Mouse (Mus musculus) forebrain, embryonic 14.5 days (tissue): ENCODE data around the gene Rnf181. TPM values are rescaled to one million over a fixed set of nuclear protein-coding genes. Genes with fewer than 3 reads are reported as not detected.
A peak's percentile ranks its signal among the peaks of the same experiment; 100 is the strongest.

Source experiments
- ATAC-seq: fragments of 200-750 bp; cut with Nextera tagmentation; 2 replicates; pipeline ENCODE4 v1.8.0; 2017; ENCODE audit warnings: mild to moderate bottlenecking, moderate library complexity
- DNase-seq: peaks from one replicate; pipeline ENCODE4 v3.0.0-alpha.2; 2015; ENCODE audit warnings: low spot score
- H3K27ac ChIP-seq: fragments of 300-500 bp; sonication (generic); 2 replicates; pipeline ENCODE4 v1.5.1; 2014; ENCODE audit warnings: low read depth, mild to moderate bottlenecking, control low read depth, low read length, moderate library complexity
- H3K27me3 ChIP-seq: fragments of 300-500 bp; sonication (generic); replicated peaks from 2 replicates; pipeline ENCODE4 v1.6.1; 2014; ENCODE audit warnings: low read length, control low read depth, mixed read lengths; ENCODE audit not compliant: control insufficient read depth, insufficient read depth
- H3K36me3 ChIP-seq: fragments of 300-500 bp; sonication (generic); 2 replicates; pipeline ENCODE4 v1.6.1; 2014; ENCODE audit warnings: low read length, control low read depth; ENCODE audit not compliant: control insufficient read depth, insufficient read depth
- H3K4me1 ChIP-seq: fragments of 300-500 bp; sonication (generic); 2 replicates; pipeline ENCODE4 v1.6.1; 2014; ENCODE audit warnings: antibody characterized with exemption, low read length, control low read depth; ENCODE audit not compliant: control insufficient read depth, insufficient read depth
- H3K4me2 ChIP-seq: fragments of 300-500 bp; sonication (generic); 2 replicates; pipeline ENCODE4 v1.6.1; 2014; ENCODE audit warnings: mild to moderate bottlenecking, control low read depth, low read length
- H3K4me3 ChIP-seq: fragments of 300-500 bp; sonication (generic); 2 replicates; pipeline ENCODE4 v1.5.1; 2014; ENCODE audit warnings: low read depth, low read length, control low read depth
- H3K9ac ChIP-seq: fragments of 300-500 bp; sonication (generic); 2 replicates; pipeline ENCODE4 v1.6.1; 2014; ENCODE audit warnings: mild to moderate bottlenecking, low read length, control low read depth, moderate library complexity
- H3K9me3 ChIP-seq: fragments of 300-500 bp; sonication (generic); replicated peaks from 2 replicates; pipeline ENCODE4 v1.6.1; 2016; ENCODE audit warnings: low read length, control low read depth, mixed read lengths; ENCODE audit not compliant: control insufficient read depth
- WGBS: fragments of 180-500 bp; shearing (Covaris S2); extraction: QIAGEN DNeasy Blood & Tissue Kit; methylation state at CpG from one replicate; pipeline ENCODE4 v1.1.7; 2014; 5-methylcytosine and 5-hydroxymethylcytosine counted together
- polyA plus RNA-seq: library from polyadenylated mRNA; unstranded; fragments of >200 nt; fragmentation: Nextera tagmentation; extraction: Ambion mirVana; gene quantifications from 2 replicates; pipeline ENCODE4 v1.2.1, GENCODE M21; 2014

The Rnf181 gene
- polyA plus RNA-seq, 1 experiment from 2014 or later: 123 TPM

DNA sequence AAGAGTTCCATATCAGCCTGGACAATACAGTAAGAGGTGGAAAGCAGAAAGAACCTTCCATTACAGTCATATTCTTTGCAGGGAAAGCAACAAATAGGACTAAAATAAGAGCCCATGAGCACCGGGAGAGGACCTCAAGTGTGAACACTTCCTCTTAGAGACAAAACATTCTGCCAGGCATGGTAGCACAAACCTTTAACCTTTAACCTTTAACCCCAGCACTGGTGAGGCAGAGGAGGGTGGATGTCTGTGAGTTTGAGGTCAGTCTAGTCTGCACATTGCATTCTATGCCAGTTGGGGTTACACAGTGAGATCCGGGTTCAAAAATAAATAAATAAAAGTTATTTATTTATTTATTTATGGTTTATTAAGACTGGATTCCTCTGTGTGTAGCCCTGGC is 26.3 kb downstream of the Rnf181 start:
- WGBS: 89% methylated on average over 2 of the region's 2 CpGs

DNA sequence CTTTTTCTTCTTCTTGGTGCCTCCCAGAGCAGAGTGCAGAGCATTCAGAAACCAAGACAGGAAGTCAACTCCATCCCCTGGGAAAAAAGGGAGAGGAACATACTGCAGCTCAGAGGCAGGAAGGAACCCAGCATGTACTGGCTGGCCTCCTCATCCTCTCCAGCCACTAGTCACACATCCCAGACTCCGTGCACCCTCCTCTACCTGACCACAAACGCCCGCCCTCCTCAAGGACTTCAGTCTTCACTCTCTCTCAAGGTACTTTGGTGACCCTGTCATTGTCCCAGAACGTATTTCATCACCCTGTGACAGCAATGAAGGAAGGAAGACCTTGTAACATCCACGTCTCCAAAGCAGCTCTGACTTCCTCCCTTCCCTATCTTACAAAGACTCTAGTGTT is 33.6 kb downstream of the Rnf181 start:
- no peak overlapping the region for H3K4me3 ChIP-seq
- ATAC-seq: no peak
- no peak for DNase-seq
- no peak overlapping the region for H3K27ac ChIP-seq
- H3K27me3 ChIP-seq: no peaks in the 10 kb centered on the region
- H3K9ac ChIP-seq: no peak overlapping the region
- H3K4me1 ChIP-seq: no peaks in the 10 kb centered on the region
- H3K9me3 ChIP-seq: no peaks in the 10 kb centered on the region
- H3K36me3 ChIP-seq: peaks cover 92% of the 10 kb centered on the region
- 88% methylated on average over 5 of the region's 5 CpGs for WGBS
- no peak overlapping the region for H3K4me2 ChIP-seq

More for the DNA sequence above, 26.3 kb downstream of the Rnf181 start:
- Histone ChIP-seq H3K36me3 (peaks cover 52% of the 10 kb centered on the region), H3K27me3 (no peaks in the 10 kb centered on the region), H3K9ac (no peak overlapping the region), H3K27ac (no peak overlapping the region), H3K9me3 (no peaks in the 10 kb centered on the region), H3K4me1 (peaks cover 11% of the 10 kb centered on the region), H3K4me3 (no peak overlapping the region), H3K4me2 (no peak overlapping the region)
- ATAC-seq (no peak), DNase-seq (no peak)

DNA sequence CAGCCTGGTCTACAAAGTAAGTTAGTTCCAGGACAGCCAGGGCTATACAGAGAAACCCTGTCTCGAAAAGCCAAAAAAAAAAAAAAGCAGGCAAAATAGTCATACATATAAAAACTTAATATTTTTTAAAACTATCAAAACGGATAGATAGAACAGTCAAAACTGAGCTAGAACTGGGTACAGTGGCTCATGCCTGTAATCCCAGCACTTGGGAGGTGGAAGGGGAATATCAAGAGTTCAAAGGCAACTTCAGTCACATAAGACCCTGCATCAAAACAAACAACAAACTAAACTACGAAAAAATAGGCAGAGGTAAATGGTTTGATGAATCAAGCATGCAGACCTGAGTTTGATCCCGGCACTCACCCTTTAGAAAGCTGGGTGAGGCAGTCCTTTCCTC is 36.6 kb downstream of the Rnf181 start:
- Histone ChIP-seq H3K9ac (no peak overlapping the region), H3K36me3 (peaks cover 89% of the 10 kb centered on the region), H3K27me3 (no peaks in the 10 kb centered on the region), H3K27ac (no peak overlapping the region), H3K4me1 (no peaks in the 10 kb centered on the region), H3K4me2 (no peak overlapping the region), H3K4me3 (no peak overlapping the region), H3K9me3 (no peaks in the 10 kb centered on the region)
- no peak for DNase-seq
- no peak for ATAC-seq
- 90% methylated on average over 4 of the region's 4 CpGs for WGBS

DNA sequence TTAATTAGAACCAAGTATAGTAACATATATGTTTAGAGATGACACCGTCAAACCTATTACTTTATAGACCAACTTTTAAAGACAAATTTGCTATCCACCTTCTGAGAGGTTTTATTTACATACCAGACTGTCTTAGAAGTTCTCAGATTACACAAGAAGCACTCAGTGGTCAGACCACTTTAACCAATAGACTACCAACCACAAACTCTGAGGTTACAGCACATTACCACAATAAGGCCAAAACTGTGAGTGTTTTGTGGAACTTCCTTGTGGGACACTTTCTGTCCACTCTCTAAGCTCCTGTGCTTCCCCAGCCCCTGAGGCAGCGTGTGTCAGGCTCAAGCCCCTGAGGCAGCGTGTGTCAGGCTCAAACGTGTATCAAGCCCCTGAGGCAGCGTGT is 37.7 kb downstream of the Rnf181 start:
- Histone ChIP-seq H3K4me2 (no peak overlapping the region), H3K27me3 (no peaks in the 10 kb centered on the region), H3K4me3 (no peak overlapping the region), H3K27ac (no peak overlapping the region), H3K36me3 (peaks cover 90% of the 10 kb centered on the region), H3K4me1 (no peaks in the 10 kb centered on the region), H3K9ac (no peak overlapping the region), H3K9me3 (no peaks in the 10 kb centered on the region)
- WGBS: 97% methylated on average over 5 of the region's 5 CpGs
- no peak for DNase-seq
- ATAC-seq: no peak

DNA sequence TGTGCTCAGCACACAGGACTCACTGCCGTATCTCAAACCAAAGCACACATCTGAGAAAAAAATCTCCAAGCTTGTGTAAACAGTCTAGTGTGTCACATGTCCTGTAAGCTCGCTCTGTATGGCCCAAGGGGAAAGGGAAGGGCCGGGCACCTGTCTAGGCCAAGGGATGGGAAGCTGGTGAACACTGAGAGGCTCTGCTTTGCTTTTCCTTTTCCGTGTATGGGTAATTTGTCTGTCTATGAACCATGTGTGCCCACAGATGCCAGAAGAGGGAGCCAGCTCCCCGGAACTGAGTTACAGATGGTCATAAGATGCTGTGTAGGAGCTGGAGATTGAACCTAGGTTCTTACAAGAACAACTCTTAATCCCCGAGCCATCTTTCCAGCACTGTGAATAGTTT is 40.5 kb downstream of the Rnf181 start:
- Histone ChIP-seq H3K27me3 (no peaks in the 10 kb centered on the region), H3K9me3 (no peaks in the 10 kb centered on the region), H3K36me3 (peaks cover 91% of the 10 kb centered on the region), H3K27ac (no peak overlapping the region), H3K4me3 (no peak overlapping the region), H3K9ac (no peak overlapping the region), H3K4me1 (no peaks in the 10 kb centered on the region), H3K4me2 (no peak overlapping the region)
- WGBS: 77% methylated on average over 6 of the region's 6 CpGs
- ATAC-seq (no peak), DNase-seq (peak; percentile 36)

DNA sequence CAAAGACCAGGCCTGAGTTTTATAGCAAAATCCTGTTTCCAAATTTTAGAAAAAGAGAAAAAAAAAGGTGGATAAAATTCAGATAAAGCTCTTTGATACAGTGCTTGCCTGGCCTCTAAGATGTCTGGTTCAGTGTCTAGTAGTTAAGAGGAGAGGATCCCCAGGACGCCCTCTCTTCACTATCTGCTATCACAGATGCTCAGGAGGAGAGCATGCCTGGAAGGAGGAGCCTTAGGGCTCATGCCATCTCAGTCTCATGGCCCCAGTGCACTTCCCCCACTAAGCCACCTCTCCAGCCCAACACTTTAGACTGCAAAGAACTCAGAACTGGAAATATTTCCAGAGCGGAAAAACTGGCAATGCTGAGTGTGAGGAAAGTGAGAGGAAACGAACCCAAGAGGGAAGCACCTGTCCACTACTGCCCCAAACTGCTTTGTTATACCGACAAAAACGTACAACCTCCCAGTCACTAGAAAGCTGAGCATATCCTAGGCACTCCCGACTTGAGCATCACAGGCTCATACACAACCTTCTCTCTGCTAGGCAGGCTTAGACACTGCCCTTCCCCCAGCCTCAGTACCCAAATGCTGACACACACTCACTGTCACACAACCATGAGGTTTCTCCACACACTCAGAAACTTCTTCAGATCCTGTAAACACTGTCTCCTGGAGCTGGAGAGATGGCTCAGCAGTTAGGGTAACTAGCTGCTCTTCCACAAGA is 42.8 kb downstream of the Rnf181 start:
- no peak overlapping the region for H3K9ac ChIP-seq
- H3K4me1 ChIP-seq: no peaks in the 10 kb centered on the region
- no peak overlapping the region for H3K27ac ChIP-seq
- no peaks in the 10 kb centered on the region for H3K27me3 ChIP-seq
- H3K4me3 ChIP-seq: no peak overlapping the region
- H3K4me2 ChIP-seq: no peak overlapping the region
- H3K9me3 ChIP-seq: no peaks in the 10 kb centered on the region
- DNase-seq (no peak), ATAC-seq (no peak)
- 93% methylated on average over 6 of the region's 6 CpGs for WGBS
- peaks cover 97% of the 10 kb centered on the region for H3K36me3 ChIP-seq

DNA sequence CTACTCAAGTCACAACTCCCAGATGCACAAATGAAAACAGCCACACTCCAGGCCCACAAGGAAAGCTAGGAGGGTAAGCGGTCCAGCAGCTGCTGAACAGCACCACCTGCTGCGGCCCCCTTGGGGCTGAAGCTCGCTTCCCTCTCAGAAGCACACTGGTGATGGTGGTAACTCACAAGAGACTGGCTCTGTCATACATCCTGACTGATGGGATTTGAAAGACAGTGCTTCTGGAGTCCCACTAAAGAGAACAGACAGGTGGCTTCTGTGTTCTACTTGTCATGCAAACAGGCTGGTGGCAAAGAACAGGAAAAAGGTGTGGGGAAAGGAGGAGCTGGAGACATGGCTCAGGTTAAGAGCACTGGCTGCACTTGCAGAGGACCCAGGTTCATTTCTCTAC is 43.8 kb downstream of the Rnf181 start:
- H3K27me3 ChIP-seq: no peaks in the 10 kb centered on the region
- H3K4me1 ChIP-seq: no peaks in the 10 kb centered on the region
- WGBS: 89% methylated on average over 3 of the region's 3 CpGs
- DNase-seq (no peak), ATAC-seq (no peak)
- H3K4me3 ChIP-seq: no peak overlapping the region
- no peak overlapping the region for H3K27ac ChIP-seq
- no peaks in the 10 kb centered on the region for H3K9me3 ChIP-seq
- peaks cover 97% of the 10 kb centered on the region for H3K36me3 ChIP-seq
- no peak overlapping the region for H3K9ac ChIP-seq
- no peak overlapping the region for H3K4me2 ChIP-seq

DNA sequence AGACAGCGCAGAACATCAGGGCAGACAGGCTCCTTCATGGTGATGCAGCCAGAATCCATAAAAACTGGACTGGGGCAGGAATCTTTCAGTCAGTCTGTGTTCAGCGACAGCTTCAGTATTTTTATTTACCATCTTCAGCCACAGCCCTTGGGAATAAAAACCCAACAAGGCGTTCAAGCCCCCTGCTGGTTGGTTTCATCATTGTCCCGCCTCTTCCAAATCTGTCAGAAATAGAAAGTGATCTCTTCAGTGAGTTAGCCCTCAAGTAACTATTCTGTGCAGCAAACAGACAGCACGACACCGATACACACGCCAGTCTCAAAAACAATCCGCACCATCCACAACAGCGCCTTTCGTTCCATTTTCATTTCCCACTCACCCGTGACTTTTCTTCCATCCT is 47.7 kb downstream of the Rnf181 start:
- Histone ChIP-seq H3K9me3 (no peaks in the 10 kb centered on the region), H3K4me2 (no peak overlapping the region), H3K27me3 (no peaks in the 10 kb centered on the region), H3K4me1 (no peaks in the 10 kb centered on the region), H3K36me3 (peaks cover 89% of the 10 kb centered on the region), H3K27ac (no peak overlapping the region), H3K4me3 (no peak overlapping the region), H3K9ac (no peak overlapping the region)
- 81% methylated on average over 11 of the region's 11 CpGs for WGBS
- ATAC-seq (no peak), DNase-seq (peak; percentile 49)

DNA sequence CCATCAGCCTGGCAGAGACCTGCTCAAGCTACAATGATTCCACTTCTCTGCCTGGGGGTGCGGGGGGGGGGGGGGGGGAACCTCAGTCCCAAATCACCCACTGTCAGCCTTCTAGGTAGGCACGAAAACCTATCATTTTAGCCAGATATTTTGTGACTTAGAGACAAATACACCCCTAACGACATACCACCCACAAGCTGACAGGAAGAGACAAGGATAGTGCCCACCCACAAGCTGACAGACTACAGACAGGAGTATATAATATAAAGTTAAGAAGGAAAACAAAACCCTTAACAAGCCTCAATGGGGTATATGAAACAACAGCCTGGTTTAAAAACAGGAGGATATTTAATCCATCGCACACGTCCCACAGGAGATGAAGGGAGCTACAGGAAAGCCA is 48.3 kb downstream of the Rnf181 start:
- H3K36me3 ChIP-seq: peaks cover 83% of the 10 kb centered on the region
- no peak overlapping the region for H3K9ac ChIP-seq
- no peaks in the 10 kb centered on the region for H3K27me3 ChIP-seq
- H3K4me1 ChIP-seq: no peaks in the 10 kb centered on the region
- no peak for DNase-seq
- 94% methylated on average over 4 of the region's 5 CpGs for WGBS
- no peaks in the 10 kb centered on the region for H3K9me3 ChIP-seq
- no peak overlapping the region for H3K27ac ChIP-seq
- no peak for ATAC-seq
- no peak overlapping the region for H3K4me3 ChIP-seq
- no peak overlapping the region for H3K4me2 ChIP-seq
